Mouse (Mus musculus) forebrain, embryonic 16.5 days (tissue): ENCODE measurements around the gene Pprc1. TPM values are rescaled to one million over a fixed set of nuclear protein-coding genes. Genes with fewer than 3 reads are reported as not detected.

Experiments
- ATAC-seq: fragments of 200-750 bp; cut with Nextera tagmentation; 2 replicates; pipeline ENCODE4 v1.8.0; 2017; ENCODE audit warnings: mild to moderate bottlenecking, moderate library complexity
- H3K27ac ChIP-seq: fragments of 300-500 bp; sonication (generic); 2 replicates; pipeline ENCODE4 v1.5.1; 2014; ENCODE audit warnings: low read length, control low read depth
- H3K27me3 ChIP-seq: fragments of 300-500 bp; sonication (generic); replicated peaks from 2 replicates; pipeline ENCODE4 v1.6.1; 2014; ENCODE audit warnings: low read length; ENCODE audit not compliant: control insufficient read depth, insufficient read depth
- H3K36me3 ChIP-seq: fragments of 300-500 bp; sonication (generic); 2 replicates; pipeline ENCODE4 v1.6.1; 2014; ENCODE audit not compliant: control insufficient read depth, insufficient read depth
- H3K4me1 ChIP-seq: fragments of 300-500 bp; sonication (generic); replicated peaks from 2 replicates; pipeline ENCODE4 v1.6.1; 2014; ENCODE audit warnings: low read length; ENCODE audit not compliant: control insufficient read depth, insufficient read depth
- H3K4me2 ChIP-seq: fragments of 300-500 bp; sonication (generic); 2 replicates; pipeline ENCODE4 v1.6.1; 2014; ENCODE audit warnings: mild to moderate bottlenecking, low read length, control low read depth
- H3K4me3 ChIP-seq: fragments of 300-500 bp; sonication (generic); replicated peaks from 2 replicates; pipeline ENCODE4 v1.5.1; 2014; ENCODE audit warnings: mild to moderate bottlenecking, low read length, control low read depth
- H3K9ac ChIP-seq: fragments of 300-500 bp; sonication (generic); replicated peaks from 2 replicates; pipeline ENCODE4 v1.6.1; 2014; ENCODE audit warnings: low read depth, low read length, control low read depth
- H3K9me3 ChIP-seq: fragments of 300-500 bp; sonication (generic); 2 replicates; pipeline ENCODE4 v1.6.1; 2016; ENCODE audit warnings: low read length; ENCODE audit not compliant: control insufficient read depth
- WGBS: fragments of 180-500 bp; shearing (Covaris S2); extraction: QIAGEN DNeasy Blood & Tissue Kit; methylation state at CpG from one replicate; pipeline ENCODE4 v1.1.7; 2014; 5-methylcytosine and 5-hydroxymethylcytosine counted together
- polyA plus RNA-seq: library from polyadenylated mRNA; unstranded; fragments of >200 nt; fragmentation: Nextera tagmentation; extraction: Ambion mirVana; gene quantifications from 2 replicates; pipeline ENCODE4 v1.2.1, GENCODE M21; 2015

The Pprc1 gene
- polyA plus RNA-seq, 1 experiment from 2014 or later, result 25.9 TPM

DNA sequence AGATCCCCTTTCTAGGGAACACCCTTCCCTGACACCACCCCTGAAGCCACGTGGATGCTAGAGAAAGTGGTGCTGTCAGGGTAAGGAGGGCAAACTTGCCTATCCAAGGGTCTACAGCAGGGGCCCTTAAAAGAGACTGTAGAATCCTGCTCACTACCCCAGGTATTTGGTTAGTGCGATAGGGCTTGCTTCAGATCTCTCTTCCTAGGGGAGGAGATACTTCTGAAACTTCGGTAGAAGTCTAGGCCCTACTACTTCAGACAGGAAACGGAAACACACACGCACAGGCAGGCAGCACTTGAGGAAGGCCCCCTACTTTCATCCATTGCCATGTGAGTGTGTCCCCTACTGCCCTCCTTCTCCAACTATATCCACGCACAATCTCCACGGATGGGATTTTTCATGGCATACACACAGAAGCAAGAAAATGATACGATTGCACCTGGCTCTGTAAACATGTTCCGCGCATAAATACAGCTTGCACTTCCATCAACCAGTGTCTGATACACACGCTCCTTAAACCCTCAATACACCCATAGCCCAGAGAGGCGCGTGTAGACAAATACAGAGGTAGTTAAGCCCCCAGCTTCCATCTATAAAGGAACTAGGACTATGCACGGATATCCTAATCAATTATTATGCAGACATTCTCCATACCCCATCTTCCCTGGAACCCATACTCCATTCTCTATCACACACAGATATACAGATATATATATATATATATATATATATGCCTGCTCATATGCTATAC is 4.4 kb upstream of the Pprc1 start:
- Histone ChIP-seq H3K4me3 (peak overlapping the region; percentile 85), H3K27ac (peak overlapping the region; percentile 98), H3K4me2 (peak overlapping the region; percentile 85), H3K9ac (peak overlapping the region; percentile 81), H3K36me3 (peaks cover 6% of the 10 kb centered on the region), H3K9me3 (no peaks in the 10 kb centered on the region), H3K27me3 (no peaks in the 10 kb centered on the region), H3K4me1 (peaks cover 69% of the 10 kb centered on the region)
- ATAC-seq, result no peak
- WGBS, result 31% methylated on average over 14 of the region's 14 CpGs

DNA sequence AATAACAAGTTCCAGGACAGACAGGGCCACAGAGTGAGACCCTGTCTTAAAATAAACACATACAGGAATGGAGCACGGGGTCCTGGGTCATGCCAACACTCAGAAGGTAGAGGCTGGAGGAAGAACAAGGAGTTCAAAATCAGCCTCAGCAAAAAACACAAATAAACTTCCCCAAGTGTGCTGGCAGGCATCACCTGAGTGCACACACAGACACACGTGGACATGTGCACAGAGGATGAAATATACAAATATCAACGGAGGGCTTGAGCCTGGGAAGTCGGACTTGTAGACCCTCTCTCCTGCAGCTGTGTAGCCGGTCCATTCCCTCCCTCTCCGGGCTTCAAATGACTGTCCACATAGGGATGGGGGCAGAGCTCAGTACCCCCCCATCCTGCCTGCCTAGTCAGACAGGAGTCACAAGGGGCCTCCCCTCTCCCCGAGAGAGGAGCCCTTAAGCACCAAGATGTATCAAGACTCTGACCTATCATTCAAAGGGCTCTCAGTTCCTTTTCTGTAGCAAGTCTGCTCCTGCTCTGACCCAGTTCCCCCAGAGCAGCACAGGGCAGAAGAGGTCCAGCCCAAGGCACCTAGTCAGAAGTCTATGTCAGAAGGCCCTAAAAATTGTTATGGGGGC is 3.3 kb upstream of the Pprc1 start:
- Histone ChIP-seq H3K27ac (peak overlapping the region; percentile 98), H3K4me1 (peaks cover 72% of the 10 kb centered on the region), H3K4me3 (peak overlapping the region; percentile 87), H3K9me3 (no peaks in the 10 kb centered on the region), H3K9ac (peak overlapping the region; percentile 79), H3K36me3 (no peaks in the 10 kb centered on the region), H3K27me3 (no peaks in the 10 kb centered on the region), H3K4me2 (peak overlapping the region; percentile 79)
- ATAC-seq, result no peak
- WGBS, result 8% methylated on average over 7 of the region's 7 CpGs

- Histone ChIP-seq H3K4me3 (peak overlapping the region; percentile 87), H3K36me3 (no peaks in the 10 kb centered on the region), H3K9me3 (no peaks in the 10 kb centered on the region), H3K4me1 (peaks cover 70% of the 10 kb centered on the region), H3K4me2 (peak overlapping the region; percentile 79), H3K27me3 (no peaks in the 10 kb centered on the region), H3K9ac (peak overlapping the region; percentile 79), H3K27ac (peak overlapping the region; percentile 98)
- WGBS, result 2% methylated on average over 10 of the region's 14 CpGs
- ATAC-seq, result peak; percentile 32
Observed at GRCm38 (mm10) chr19:46041933-46042475, 2.7 kb upstream of the Pprc1 start.

GRCm38 (mm10) chr19:46042476-46043011 is 2.1 kb upstream of the Pprc1 start:
- Histone ChIP-seq H3K4me2 (peak overlapping the region; percentile 79), H3K36me3 (no peaks in the 10 kb centered on the region), H3K4me1 (peaks cover 65% of the 10 kb centered on the region), H3K27ac (peak overlapping the region; percentile 98), H3K4me3 (peak overlapping the region; percentile 87), H3K27me3 (no peaks in the 10 kb centered on the region), H3K9me3 (no peaks in the 10 kb centered on the region), H3K9ac (peak overlapping the region; percentile 79)
- ATAC-seq, result peak; percentile 56
- WGBS, result under 1% methylated on average over 6 of the region's 6 CpGs

GRCm38 (mm10) chr19:46043380-46043779 is 1.3 kb upstream of the Pprc1 start:
- Histone ChIP-seq H3K4me2 (peak overlapping the region; percentile 79), H3K4me3 (peak overlapping the region; percentile 87), H3K9me3 (no peaks in the 10 kb centered on the region), H3K27me3 (no peaks in the 10 kb centered on the region), H3K4me1 (peaks cover 59% of the 10 kb centered on the region), H3K9ac (peak overlapping the region; percentile 79; the same call in 1 of the 2 replicates), H3K27ac (peak overlapping the region; percentile 98), H3K36me3 (no peaks in the 10 kb centered on the region)
- WGBS, result 42% methylated on average over 7 of the region's 7 CpGs
- ATAC-seq, result no peak

DNA sequence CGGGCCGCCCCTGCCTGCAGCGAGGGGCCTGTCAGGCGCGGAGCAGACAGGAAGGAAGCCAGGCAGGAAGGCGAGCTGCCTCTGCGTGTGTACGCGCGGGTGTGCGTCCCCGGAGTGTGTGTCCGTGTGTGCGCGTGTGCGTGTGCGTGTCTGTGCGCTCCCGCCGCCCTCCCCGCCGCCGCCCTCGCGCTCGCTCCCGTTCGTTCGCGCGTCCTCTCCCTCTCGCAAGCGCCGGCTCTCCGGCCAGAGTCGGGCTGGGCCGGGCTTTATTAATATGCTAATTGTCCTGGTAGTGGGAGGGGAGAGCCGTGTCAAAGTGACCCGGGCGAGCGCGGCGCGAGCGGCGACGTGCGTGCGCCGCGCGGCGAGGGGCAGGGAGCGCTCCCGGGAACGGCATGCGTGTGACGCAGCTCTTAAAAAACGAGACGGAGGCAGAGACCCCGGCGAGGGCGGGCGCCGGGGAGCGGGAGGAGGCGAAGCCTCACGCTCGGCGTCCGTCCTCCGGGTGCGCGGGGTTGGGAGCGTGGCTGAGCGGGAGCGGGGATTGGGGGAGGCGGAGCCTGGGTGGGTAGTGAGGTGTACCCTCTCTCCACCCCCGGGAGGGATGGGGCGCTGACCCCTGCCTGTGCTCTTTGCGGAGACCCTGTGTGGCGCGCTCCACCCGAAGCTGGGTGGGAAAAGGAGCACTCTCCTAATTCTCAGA is 458 bp downstream of the Pprc1 start, which contains the start of gene Ldb1:
Ldb1 (minus strand) TSS at position 222 of the 703 bp plus-strand sequence.
- ATAC-seq, result peak; percentile 67
- H3K27ac ChIP-seq, result peak within 1 kb of the TSS; percentile 98
- H3K4me3 ChIP-seq, result peak within 1 kb of the TSS; percentile 87
- peak within 1 kb of the TSS; percentile 98 for H3K9ac ChIP-seq
- peak within 1 kb of the TSS; percentile 79 for H3K4me2 ChIP-seq
- H3K9me3 ChIP-seq, result no peaks in the 10 kb centered on the region
- H3K4me1 ChIP-seq, result peaks cover 52% of the 10 kb centered on the region
- no peaks in the 10 kb centered on the region for H3K36me3 ChIP-seq
- H3K27me3 ChIP-seq, result no peaks in the 10 kb centered on the region
- under 1% methylated on average over 71 of the region's 84 CpGs for WGBS

DNA sequence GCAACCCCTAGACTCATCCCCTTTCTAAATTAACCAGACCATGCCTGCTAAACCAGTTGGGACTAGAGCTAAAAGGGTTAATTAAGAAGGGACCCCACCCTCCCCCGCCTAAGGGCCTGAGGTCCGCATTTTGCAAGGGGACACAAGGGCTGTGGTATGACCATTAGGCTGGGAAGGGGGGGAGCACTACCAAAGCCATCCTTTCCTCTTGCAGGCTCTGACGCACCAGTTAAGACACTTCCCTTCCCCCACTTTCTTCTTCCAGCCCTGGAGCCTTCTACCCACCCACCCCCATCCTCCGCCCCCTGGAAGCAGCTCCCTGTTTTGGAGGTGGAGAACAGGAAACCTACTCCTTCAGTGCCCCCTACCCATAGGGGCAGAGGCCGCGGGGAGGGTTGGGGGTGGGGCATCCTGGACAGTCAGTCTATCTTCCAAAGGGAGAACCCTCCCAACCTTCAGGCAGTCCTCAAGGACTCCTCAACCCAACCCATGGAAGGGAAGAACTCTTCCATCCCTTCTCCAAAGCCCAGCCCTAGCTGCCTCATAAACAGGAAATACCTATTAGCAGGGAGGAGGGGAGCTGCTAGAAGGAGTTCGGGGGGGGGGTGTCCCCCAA is 1.1 kb downstream of the Pprc1 start:
- H3K4me3 ChIP-seq, result peak overlapping the region; percentile 87
- ATAC-seq, result peak; percentile 29
- H3K36me3 ChIP-seq, result no peaks in the 10 kb centered on the region
- peak overlapping the region; percentile 79 for H3K4me2 ChIP-seq
- H3K9ac ChIP-seq, result peak overlapping the region; percentile 98
- peaks cover 47% of the 10 kb centered on the region for H3K4me1 ChIP-seq
- WGBS, result 0% methylated on average over 6 of the region's 7 CpGs
- H3K27me3 ChIP-seq, result no peaks in the 10 kb centered on the region
- H3K27ac ChIP-seq, result peak overlapping the region; percentile 98
- H3K9me3 ChIP-seq, result no peaks in the 10 kb centered on the region

GRCm38 (mm10) chr19:46046621-46047025 is 1.9 kb downstream of the Pprc1 start:
- no peak for ATAC-seq
- H3K4me2 ChIP-seq, result peak overlapping the region; percentile 79
- H3K4me1 ChIP-seq, result peaks cover 39% of the 10 kb centered on the region
- no peaks in the 10 kb centered on the region for H3K36me3 ChIP-seq
- H3K9ac ChIP-seq, result no peak overlapping the region
- no peaks in the 10 kb centered on the region for H3K27me3 ChIP-seq
- 4% methylated on average over 10 of the region's 10 CpGs for WGBS
- no peak overlapping the region; the same call in 1 of the 2 replicates for H3K4me3 ChIP-seq
- peak overlapping the region; percentile 33; the same call in 1 of the 2 replicates for H3K27ac ChIP-seq
- H3K9me3 ChIP-seq, result no peaks in the 10 kb centered on the region
